Mouse (Mus musculus) MN1 (cell line): ENCODE measurements around the gene Zc3h6.

Experiments used
- DNase-seq: peaks from one replicate; pipeline ENCODE4 v3.0.0-alpha.2; 2016; ENCODE audit warnings: low spot score

Zc3h6 gene

DNA sequence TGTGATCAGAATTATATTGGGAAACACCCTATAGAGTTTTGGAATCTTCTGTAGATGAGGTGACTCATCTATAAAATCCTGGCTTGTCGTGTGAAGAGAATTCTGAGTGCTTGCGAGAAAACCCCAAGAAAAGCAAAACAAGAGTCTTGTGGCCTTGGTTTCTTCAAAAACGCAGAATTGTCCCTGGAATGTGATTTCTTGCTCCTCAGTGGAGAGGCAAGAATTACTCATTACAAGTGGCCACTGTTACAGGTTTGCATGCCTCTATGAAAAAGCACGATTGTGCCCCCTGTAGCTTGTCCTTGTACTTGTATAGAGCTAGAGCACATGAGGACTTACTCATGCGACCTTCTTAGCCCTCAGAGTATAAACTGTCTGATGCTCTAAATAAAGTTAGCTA lies 68.2 kb downstream of the Zc3h6 start:
- no peak for DNase-seq

DNA sequence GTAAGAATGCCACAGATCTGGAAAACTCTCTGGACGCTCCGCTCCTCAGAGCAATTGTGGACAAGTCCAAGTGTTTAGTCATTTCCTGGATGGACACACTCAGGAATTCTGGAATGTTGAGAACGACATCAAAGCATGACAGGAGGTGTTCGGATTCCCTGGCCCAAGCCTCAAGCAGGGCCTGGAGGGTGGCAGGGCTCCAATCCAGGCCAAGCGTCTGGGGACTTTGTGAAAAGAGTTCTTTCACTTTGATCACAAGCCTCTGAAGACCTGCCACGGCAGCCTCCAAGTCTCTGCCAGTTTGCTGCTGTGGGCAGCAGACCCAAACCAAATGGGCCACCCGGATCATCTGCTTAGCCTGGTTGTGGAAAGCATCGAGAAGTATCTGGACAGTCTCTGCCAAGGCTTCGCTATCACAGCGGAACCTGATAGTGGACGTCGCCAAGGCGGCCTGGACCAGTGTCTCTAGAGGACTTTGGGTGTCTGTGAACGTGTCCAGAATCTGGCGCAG lies 71.3 kb downstream of the Zc3h6 start:
- DNase-seq = peak; percentile 10

DNA sequence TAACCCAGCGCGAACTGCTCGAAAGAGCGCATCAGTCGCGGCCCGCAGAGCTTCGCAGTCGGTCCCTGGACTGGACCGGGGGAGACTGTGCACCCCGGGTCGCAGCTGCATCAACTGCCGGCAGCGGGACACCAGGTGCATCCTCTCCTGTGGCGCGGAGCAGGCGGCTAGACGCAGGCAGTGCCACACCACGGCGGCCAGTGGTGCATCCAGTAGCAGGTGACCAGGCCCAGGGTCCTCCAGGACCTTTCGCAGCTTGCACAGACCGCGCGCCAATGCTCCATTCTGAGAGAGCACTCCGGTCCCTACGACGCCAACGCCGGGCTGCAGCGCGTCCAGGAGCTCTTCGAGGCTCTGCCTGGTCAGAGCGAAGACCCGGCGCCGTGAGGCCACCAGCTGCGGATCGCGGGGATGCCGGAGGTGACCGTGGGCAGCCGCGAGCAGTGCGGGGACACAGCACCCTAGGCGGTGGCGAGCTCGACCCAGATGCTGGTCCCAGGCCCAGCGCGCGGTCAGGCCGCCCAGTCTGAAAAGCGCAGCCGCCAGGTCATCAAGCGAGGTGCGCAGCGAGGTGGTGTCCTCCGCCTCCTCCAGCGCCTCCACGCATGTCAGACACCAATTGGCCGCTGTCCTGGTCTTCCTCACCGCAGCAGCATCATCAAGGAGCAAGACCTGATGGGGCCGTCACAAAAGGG lies 71.9 kb downstream of the Zc3h6 start:
- peak; percentile 70 for DNase-seq

DNA sequence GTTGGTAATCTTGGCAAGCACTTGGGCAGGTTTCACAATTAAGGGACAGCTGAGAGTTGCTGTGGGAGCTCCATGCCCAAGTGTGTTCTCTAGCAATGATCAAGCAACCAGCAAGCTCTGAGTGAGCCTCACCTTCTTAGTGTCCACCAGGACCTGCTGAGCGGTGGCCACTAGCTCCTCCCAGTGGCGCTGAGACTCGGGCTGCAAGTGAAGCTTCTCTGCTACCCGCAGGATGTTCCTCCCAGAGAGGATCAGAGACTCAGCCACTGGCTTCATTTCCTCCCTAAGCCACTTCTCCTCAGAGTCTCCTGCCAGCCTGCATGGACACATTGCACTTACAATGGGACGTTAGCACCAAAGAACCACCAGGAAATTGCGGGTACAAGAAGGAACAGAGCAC lies 73.4 kb downstream of the Zc3h6 start:
- no peak for DNase-seq

DNA sequence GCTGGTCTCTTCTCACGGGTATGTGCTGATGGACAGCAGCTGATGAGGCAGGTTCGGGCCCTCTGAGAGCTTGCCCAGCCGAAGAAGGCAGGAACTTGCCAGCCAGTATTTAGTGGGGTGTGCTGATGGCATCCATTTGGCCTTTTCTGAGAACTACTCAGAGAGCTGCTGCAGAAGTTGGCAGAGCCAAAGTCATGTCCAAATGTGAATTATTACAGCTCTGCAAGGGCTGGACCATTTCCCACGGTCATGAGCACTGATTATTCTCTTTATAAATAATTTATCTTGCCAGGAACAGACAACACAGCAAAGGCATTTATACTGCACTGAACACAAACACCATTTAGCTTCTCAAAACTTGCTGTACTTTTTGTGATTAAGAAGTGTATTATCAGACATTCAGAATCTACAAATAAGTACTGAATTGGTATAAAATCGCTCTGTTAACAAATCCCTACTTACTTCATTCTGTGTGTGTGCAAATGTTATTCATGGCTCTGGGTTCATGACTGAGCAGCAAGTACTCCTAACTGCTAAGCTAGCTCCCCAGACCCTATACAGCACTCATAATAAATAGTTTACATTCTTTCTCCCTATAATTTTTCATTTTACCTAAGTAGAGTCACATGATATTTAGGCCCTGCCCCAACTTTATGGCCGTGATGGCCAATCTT lies 79.1 kb downstream of the Zc3h6 start:
- no peak for DNase-seq

DNA sequence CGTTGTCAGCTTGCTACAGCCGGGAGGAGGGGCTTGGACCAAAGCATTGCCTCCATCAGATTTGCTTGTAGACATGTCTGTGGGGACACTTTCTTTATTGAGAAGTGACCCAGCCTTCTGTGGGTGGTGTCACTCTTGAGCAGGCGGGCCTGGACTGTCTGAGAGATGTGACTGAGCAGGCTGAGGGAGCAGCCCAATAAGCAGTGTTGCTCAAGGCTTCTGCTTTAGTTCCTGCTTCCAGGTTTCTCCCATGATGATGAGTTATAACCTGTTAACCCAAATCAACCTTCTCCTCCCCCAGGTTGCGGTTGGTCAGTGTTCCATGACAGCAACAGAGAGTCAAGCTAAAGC lies 79.6 kb downstream of the Zc3h6 start:
- DNase-seq = no peak

DNA sequence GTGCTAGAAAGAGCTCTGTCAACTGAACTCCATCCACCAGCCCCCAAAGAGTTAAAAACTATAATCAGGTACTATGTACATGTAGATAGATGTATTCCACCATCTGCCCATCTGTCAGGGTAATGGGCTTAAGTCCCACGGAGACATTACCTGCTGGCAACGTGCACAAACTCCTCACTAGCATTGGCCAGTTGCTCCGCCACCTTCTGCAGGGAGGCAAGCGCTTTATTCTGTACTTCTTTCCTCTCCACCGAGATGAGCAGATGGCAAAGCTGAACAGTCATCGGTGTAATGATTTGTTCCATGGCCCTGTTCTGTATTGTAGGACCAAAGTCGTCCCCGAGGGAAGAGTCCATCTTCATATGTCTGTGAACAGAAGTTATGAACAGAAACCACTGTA lies 80.6 kb downstream of the Zc3h6 start, which contains the start of gene Vinac1:
Gene Vinac1 (minus strand): TSS at position 362 of the 400 bp plus-strand sequence.
- DNase-seq = no peak

DNA sequence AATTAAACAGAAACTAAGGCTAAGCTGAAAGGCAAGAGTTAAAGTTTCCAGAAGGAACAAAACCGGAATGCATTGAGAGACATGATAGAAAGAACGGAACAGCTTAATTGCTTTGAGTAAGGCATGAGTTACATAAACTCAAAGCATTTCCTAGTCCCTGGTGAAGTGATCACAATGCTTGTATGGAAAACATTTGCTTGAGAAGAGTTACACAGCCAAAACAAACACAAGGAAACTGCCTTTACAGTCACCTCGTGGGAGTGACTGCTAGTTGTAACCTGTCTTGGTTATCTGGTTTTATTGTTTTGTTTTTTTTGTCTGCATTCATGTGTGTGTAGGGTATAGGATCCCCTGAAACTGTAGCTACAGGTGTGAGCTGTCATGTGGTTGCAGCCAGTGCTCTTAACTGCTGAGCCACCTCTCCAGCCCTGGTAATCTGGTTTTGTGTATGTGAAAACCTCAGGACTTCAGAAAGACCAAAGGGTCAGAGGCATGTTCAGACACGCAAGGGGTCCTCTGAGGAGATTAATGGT lies 85.3 kb downstream of the Zc3h6 start:
- DNase-seq = no peak

DNA sequence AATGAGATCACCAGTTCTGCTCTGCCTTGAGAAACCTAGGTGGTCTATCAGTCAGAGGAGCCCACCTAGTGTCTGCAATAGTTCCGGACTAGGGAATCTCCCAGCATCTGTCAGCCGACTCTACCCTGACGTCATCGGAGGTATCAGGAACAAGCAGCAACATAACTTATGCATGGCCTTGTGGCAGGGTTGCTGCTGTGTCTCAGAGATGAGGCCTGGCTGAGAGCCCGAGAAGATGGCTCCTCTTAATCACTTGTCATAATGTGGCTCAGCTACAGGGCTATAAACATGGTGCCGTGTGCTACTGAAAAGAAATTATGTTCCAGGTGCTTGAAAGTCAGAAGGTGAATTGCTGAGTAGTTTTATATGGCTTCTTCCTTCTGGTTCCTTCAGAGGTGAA lies 88.5 kb downstream of the Zc3h6 start:
- no peak for DNase-seq

DNA sequence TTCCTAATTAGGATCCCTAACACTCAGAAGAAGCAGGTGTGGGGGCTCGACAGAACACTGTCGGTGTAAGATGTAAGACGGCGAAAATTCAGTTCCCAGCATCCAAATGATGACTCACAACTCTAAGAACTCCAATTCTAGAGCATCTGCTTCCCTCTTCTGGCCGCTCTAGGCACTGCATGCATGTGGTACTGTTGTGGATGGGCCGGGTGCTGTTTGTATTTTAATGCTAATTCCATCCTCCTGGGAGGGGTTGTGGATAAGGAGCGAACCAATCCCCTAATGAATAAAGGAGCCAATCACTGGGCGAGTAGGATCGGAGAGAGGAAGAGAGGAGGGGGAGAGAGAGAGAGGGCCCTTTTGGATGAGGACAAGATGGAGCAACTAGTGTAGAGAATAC lies 89.4 kb downstream of the Zc3h6 start:
- no peak for DNase-seq

DNA sequence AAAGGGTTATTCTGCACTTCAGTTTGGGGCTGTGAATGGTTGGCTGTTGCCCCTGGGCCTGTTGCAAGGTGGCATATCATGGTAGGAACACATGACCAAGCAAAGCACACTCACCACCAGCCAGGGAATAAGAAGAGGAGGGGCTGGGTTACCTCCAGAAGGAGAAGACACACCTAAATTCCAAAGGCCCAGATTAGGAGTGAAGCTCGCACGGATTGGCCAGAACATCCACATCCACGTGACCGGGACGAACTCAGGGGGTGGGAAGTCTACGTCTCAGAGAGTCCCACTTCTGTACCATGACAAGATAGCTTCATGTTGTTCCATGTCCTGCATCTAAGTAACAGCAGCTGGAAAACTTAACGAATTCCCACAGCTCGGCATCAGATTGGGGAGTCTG lies 90.1 kb downstream of the Zc3h6 start:
- no peak for DNase-seq

DNA sequence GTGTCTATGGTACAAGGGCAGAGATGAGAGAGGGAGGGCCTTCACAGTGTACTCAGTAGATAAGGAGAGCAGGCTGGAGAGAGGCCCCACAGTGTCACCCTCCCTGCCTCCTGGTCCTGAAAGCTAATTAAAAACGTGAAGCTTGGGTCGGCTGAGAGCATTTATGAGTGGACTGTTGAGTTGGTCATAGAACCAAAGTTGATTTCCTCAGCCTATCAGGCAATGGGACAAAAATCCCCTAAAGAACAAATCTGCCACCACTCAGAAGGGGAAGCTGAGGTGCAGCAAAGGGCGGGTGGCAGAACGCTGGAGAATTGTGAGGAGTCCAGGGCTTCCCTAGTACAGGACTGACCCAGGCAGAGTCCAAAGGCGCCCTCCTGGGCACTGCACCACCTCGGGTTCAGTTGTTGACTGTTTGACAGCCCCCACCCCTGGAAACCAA lies 90.7 kb downstream of the Zc3h6 start:
- no peak for DNase-seq

DNA sequence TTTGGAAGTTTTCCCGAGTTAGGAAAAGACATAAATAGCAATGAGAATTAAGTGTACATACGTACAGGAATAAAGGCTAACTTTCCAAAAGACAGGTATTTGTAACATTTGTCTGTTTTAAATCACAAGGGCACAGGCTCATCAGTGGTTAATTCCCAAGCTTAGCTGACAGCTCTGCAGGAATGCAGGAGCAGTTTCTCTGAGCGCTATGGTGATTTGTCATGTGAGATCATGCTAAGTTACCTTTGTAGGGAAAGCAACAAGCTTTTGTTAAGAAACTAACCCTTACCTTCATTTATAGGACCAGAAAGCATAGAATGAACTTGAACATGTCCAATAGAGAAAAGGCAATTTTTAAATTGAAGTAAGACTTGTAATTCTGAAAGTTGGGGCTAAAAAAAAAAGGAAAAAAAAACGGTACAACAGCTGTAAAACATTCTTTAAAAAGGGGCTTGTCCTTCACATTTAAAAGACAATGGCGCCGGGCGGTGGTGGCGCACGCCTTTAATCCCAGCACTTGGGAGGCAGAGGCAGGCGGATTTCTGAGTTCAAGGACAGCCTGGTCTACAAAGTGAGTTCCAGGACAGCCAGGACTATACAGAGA lies 94.4 kb downstream of the Zc3h6 start:
- no peak for DNase-seq

DNA sequence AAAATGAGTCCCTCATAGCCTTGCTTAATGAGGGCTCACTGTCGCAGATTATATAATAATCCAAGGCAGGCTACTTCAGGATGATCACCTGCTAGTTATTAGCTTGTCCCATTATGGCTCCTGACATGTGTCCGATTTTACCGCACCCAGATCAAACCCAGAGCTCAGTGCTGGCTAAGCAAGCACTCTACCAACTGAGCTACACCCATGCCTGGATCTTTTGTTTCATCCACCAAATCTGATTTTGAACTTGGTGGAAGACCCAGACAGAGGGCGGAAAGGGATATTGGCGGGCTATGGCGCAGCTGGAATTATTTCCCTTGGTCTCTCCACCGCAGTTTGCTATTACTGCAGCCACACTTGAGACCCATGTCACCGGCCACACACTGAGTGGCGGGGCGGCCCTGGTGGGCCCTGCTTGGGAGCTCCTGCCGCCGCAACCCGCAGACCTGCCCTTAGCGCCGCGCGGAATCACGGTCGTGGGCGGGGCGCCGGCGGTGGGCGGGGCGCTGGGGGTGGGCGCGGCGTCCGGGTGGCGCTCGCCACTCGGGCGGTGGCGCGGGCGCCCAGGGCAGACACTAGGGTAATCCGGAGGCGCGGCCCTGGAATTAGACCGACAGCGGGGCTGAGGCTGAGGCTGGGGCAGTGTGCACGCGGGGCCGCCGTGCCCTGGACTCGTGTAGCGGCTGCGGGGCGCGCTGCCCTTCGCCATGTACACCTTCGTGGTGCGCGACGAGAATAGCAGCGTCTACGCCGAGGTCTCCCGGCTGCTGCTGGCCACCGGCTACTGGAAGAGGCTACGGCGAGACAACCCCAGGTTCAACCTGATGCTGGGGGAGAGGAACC lies 98.5 kb downstream of the Zc3h6 start, which contains the start of gene Ttl:
Gene Ttl (plus strand): TSS at position 506 of the 846 bp plus-strand sequence.
- DNase-seq = peak; percentile 83

DNA sequence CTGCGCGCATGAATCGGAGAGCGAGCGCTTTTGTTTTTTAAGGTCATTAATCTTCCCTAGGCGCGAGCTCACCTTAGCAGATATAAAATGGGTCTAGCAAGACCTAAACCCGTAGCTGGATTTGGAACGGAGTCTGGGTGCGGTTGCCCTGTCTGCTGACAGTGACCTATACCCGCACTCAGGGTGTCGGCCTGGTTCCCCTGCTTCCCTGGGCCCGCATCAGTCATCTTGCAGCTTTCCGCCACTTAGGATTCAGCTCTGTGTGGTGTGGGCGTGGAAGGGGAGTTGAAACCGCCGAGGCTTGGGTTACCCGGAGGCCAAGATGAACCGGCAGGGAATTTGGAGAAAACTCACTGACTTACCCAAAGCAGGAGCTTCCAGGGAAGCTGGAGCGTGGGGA lies 99.1 kb downstream of the Zc3h6 start:
- peak; percentile 71 for DNase-seq
